Mouse (Mus musculus) kidney, adult 8-10 months (tissue): ENCODE measurements around the gene Tmem91.

ENCODE experiments used
- DNase-seq, 2 experiments: peaks; one replicate each; pipeline ENCODE4 v3.0.0; 2022

The Tmem91 gene

GRCm38 (mm10) chr7:25625594-25626250 is 49.2 kb downstream of the Tmem91 start:
- DNase-seq: peak in 1 of 2 experiments; percentile 54

GRCm38 (mm10) chr7:25624851-25625250 is 50.1 kb downstream of the Tmem91 start:
- DNase-seq: no peak

- DNase-seq: no peak
These were observed 51.1 kb downstream of the Tmem91 start for GRCm38 (mm10) chr7:25623857-25624370.

GRCm38 (mm10) chr7:25620751-25621150 is 54.2 kb downstream of the Tmem91 start:
- DNase-seq: no peak

- no peak for DNase-seq
These were observed 54.9 kb downstream of the Tmem91 start for GRCm38 (mm10) chr7:25620101-25620500.

- no peak for DNase-seq
These were observed 55.3 kb downstream of the Tmem91 start for GRCm38 (mm10) chr7:25619722-25619991.
